Mouse (Mus musculus) frontal cortex, postnatal 25 days (tissue): Measurements from ENCODE around the gene Bcas1.
"Not testable (repeated sequence)": the region's sequence is repeated elsewhere in the genome, so short reads cannot be mapped to it uniquely, and the experiment has no call there.

Experiments
- DNase-seq, 2 experiments: peaks; one replicate each; pipeline ENCODE4 v3.0.0; 2022; ENCODE audit warnings: low spot score in 2 of 2

The Bcas1 gene

DNA sequence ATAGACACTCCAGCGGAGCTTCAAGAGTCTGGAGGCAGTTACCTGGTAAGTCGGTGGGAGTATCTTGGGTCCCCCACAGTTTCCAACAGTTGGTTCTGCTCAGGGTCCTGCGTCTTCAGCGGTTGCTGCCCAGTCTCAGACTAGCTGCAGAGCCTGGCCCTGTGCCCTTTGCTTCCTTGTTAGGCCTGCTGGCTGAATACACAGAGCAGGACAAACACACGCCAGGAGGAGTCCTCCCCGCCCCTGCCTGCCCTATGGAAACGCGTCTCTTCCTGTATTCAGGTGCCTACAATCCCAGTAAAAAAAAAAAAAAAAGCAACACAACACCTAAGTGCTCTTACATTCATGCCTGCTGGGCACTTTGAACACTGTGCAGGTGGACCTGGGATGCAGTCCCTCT, at the start of gene Bcas1:
Gene Bcas1, minus strand, starts transcription at position 142 of the 400 bp plus-strand sequence.
- no peak for DNase-seq

DNA sequence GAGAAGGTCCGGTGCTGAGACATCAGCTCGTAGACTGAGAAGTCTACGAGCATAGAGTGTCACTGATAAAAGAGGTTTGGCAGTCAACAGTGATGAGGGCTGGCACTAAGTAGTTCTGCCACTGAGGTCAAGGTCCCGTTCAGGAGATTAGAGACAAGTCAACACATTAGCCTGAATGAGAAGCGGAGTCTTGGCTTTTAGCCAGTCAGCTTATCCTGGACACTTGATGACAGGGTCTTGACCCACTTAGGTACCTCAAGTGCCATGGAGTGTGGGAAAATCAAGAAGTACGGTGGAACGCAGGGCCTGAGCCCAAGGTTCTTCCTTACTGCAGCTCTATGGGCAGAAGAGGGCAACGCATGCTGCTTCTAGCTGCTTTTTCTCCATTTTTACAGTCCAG, 49.0 kb upstream of the Bcas1 start:
- DNase-seq = no peak

DNA sequence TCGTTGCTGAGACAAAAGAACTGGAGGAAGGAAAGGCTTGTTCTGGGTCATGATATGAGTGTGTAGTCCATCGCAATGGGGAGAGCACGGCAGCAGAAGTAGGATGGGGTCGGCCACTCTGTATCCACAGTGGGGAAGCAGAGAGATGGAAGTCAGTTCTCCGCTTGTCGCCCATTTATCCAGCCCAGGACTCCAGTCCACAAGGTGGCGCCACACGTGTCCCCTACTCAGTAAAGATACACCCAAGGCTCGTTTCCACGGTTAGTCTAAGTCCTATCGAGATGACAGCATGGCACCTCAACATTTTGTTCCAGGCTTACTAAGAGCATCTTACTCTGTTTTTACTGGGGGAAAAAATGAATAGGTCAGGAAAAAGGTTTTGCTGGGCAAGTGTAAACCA, 48.6 kb upstream of the Bcas1 start:
- no peak for DNase-seq

DNA sequence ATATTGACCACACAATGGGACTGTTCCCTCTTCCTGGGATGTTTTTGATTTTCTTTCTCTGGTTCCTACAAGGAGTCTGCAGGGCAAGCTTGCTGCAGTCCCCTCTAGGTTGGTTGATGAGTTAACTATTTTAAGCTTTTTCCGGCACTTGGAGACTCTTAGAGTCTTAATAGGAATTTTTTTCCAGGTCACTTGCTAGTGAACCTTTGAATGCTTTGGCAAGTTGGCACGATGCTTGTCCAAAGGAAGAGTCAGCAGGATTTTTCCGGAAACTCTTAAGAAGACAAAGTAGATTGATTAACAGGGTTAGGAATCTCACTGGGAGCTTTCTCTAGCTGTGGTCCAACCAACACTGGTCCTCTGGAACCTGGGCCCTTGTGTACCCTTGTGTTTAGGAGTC, 47.5 kb upstream of the Bcas1 start:
- no peak for DNase-seq

DNA sequence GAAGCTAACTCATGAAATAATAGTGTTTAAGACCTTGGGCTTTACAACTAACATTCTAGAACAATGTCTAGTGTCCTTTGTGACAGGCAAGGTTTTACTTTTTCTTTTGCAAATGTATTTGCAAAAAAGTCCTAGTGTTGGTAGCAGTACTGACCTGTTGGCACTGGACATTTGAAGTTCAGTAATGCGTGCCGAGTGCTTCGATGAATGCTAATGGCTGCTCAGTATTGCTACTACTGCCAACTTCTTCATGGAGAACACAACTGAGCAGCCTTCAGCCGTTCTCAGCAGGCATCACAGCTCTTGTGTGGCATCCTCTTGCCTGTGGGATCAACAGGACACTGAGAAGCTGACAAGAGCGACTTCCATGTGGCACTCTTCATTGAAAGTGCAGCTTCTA, 46.5 kb upstream of the Bcas1 start:
- no peak for DNase-seq

DNA sequence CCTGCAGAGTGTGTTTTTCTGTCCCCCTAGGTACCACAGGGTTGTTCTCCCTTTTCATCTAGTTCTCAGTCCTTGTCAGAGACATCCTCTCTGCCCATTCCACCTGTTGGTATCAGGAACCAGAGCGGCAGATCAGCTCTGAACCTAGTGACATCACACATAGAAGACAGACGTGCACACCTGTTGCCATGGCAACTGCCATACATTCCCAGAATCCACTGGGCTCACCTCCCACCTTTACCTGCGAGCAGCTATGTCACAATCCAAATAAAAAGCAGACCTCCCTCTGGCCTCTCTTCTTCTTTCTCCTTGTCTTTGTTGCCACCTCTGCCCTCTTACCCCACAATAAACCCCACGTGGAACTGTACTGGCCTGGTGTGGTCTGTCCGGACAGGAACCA, 42.9 kb upstream of the Bcas1 start:
- no peak for DNase-seq

DNA sequence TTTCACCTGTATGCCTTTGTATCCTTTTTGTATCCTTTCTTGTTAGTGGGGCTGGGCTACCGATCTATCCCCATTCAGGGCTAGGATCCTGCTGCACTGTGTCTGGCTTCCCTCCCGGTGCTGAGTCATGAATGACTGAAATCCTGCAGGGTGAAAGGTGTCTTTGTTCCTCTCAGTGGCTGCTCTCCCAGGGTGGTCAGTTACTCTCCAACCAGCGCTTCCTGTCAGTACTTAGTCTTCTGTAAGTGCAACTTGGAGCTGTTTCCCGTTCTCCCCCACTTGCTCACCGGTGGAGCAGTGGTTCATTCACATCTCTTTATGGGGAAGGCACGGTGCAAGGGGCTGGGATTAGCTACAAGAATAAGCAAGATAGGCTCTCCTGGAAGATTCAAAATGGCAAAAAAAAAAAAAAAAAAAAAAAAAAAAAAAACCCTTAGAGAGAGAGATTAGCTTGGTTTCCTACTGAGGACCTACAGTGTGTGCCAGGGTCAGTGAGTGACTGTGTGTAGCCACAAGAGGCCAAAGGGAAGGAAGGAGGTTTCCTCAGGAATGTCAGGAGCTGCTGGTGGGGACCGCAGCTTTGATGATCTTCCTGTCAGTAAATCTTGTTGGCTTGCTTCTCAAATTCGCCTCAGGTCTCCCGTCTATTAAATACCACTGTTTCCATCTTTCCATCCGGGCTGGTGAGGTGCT, 42.1 kb upstream of the Bcas1 start:
- DNase-seq = no peak

GRCm38 (mm10) chr2:170468009-170468408, 40.4 kb upstream of the Bcas1 start:
- no peak for DNase-seq

DNA sequence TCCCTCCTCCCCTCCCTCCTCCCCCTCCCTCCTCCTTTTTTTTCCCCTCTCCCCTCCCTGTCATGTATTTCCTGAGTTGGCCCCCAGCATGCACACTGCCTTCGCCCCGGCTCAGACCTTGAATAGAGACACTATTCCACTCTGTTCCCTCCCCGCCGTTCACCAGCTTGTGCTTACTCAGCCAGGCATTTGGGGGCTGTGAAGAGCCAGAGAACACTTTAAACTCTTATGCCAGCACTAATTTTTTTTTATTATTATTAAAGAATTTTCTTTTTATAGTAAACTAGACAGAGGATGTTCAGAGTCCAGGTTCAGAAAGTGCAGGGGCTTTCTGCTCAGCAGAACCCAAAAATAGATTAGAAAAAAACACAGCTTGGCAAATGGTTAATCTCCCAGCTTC, 37.2 kb upstream of the Bcas1 start:
- DNase-seq = no peak

- DNase-seq = no peak
Observed at GRCm38 (mm10) chr2:170461652-170462051, 34.0 kb upstream of the Bcas1 start.

DNA sequence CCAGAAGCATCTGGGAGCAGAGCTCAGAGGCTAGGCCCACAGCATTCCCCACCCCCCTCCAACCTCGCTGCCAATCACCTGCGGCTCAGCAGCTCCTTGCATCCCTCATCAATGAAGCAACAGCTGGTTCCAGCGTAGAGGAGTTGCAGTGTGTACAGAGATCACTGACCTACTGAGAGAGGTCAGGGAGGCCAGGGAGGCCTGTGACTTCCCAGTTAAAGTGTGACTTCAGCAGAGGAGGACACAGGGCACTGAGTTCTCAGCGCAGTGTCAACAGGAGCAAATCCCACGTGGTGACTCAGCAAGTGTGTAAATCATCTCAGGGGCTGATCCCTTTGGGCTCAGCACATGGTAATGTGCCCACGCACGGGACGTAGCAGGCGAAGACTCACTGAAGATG, 32.2 kb upstream of the Bcas1 start:
- no peak for DNase-seq

- DNase-seq = no peak
Observed at GRCm38 (mm10) chr2:170459183-170459582, 31.5 kb upstream of the Bcas1 start.

DNA sequence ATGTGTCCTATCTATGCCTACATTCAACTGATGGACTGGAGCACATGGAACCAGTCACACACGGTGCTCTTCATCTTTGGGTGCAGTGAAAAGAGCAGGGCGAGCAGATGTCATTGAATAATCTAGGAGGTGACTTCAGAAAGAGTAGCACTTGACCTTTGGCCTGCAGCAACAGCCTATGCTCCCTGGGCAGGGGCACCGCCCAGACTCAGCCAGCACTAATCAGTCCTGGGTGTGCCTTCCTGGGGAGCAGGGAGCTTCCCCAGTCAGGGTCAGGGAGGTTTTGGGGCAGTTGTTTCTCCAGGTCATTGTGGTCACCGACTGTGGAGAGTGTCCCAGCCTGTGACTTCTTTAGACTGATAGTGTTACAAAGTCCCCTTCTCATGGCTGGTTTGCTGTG, 26.2 kb upstream of the Bcas1 start:
- DNase-seq = not testable (repeated sequence)

- peak; percentile 58 to 65 for DNase-seq
Observed at GRCm38 (mm10) chr2:170450933-170451332, 23.3 kb upstream of the Bcas1 start.

GRCm38 (mm10) chr2:170447651-170448050, 20.0 kb upstream of the Bcas1 start:
- no peak for DNase-seq

- DNase-seq = no peak
Observed at GRCm38 (mm10) chr2:170446843-170447383, 19.3 kb upstream of the Bcas1 start.

GRCm38 (mm10) chr2:170445861-170446260, 18.2 kb upstream of the Bcas1 start:
- no peak for DNase-seq

DNA sequence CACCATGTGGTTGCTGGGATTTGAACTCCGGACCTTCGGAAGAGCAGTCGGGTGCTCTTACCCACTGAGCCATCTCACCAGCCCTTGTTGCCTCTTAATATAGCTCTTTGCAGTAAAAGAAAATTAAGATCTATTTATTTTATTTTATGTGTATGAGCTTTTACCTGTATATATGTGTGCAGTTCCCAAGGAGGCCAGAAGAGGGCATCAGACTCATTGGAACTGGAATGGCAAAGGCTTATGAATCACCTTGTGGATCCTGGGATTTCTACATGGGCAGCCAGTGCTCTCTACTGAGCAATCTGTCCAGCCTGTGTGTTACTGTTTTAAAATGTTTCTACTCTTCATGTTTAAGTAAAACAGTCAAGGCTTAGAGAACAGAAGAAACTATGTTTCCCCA, 14.9 kb upstream of the Bcas1 start:
- no peak for DNase-seq

DNA sequence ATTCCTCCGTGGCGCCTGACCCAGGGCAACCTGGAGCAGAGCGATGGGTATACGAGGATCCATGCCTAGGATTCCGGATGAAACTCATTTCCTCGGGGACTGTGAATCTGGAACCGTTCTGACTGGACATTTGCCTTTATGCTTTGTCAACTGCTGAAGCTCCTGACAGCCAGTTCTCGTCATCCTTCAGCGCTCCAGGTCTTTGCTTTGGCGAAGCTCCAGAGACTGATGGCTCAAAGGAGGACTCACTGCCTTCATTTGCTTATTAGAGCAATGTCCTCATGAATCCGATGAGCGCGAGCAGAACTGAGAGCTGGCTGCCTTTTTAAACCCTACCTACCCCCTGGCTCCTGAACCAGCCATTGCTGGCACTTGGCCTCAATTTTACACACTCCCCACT, 11.1 kb upstream of the Bcas1 start:
- no peak for DNase-seq

GRCm38 (mm10) chr2:170436204-170436603, 8.6 kb upstream of the Bcas1 start:
- no peak for DNase-seq

- no peak for DNase-seq
Observed at GRCm38 (mm10) chr2:170432152-170432551, 4.5 kb upstream of the Bcas1 start.

DNA sequence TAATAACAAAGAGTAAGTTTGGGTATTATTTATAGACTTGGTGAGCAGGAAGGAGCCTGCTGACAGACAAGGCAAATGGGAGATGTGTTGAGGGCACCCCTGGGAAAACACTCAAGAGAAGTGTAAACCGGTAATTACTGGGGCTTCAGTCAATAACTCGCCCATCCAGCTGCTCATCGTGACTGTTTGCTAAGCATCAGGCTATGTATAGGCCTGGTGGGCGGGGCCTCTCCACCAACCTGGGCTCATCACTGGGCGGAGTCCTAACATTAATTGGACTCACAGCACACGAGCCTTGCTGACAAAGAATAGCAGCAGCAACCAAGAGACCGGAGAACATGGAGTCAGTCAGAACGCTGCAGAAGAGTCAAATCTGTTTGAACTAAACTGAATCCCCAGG, 1.3 kb upstream of the Bcas1 start:
- DNase-seq = no peak

- no peak for DNase-seq
Observed at GRCm38 (mm10) chr2:170424131-170424530, 3.5 kb downstream of the Bcas1 start.

DNA sequence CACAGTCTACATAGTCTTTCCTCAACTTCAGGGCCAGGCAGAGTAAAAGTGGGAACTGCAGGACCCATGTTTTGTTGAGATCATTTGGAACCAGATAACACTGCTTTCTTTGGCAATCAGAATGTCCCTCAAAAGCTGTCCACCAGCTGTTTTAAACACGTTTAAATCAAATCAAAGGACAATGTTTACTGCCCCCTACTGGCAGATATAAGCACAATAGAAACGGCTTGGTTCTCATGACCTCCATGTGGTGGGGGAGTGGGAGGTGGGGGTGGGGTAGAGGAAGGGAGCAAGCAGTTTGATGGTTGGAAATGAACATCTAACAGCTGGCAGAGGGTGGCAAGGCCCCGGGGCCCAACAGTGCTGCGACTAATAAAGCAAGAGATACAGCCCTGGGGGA, 5.7 kb downstream of the Bcas1 start:
- DNase-seq = no peak
